Mouse (Mus musculus) lung, embryonic 15.5 days (tissue): ENCODE results near the gene Cdiptos. TPM values are rescaled to one million over a fixed set of nuclear protein-coding genes. Genes with fewer than 3 reads are reported as not detected.
A peak's percentile ranks its signal among the peaks of the same experiment; 100 is the strongest.

ENCODE experiments used
- ATAC-seq: fragments of 200-750 bp; cut with Nextera tagmentation; 2 replicates; pipeline ENCODE4 v1.8.0; 2017; ENCODE audit warnings: moderate number of reproducible peaks, borderline replicate concordance; ENCODE audit not compliant: low FRiP score, low TSS enrichment; ENCODE audit errors: extremely low read depth
- H3K27ac ChIP-seq: fragments of 300-500 bp; sonication (generic); 2 replicates; pipeline ENCODE4 v1.5.1; 2015; ENCODE audit warnings: moderate library complexity, mild to moderate bottlenecking, inconsistent platforms
- H3K27me3 ChIP-seq: fragments of 300-500 bp; sonication (generic); 2 replicates; pipeline ENCODE4 v1.6.1; 2015; ENCODE audit warnings: inconsistent platforms
- H3K36me3 ChIP-seq: fragments of 300-500 bp; sonication (generic); 2 replicates; pipeline ENCODE4 v1.6.1; 2015; ENCODE audit warnings: inconsistent platforms
- H3K4me1 ChIP-seq: fragments of 300-500 bp; sonication (generic); 2 replicates; pipeline ENCODE4 v1.6.1; 2015; ENCODE audit warnings: inconsistent platforms
- H3K4me2 ChIP-seq: fragments of 300-500 bp; sonication (generic); 2 replicates; pipeline ENCODE4 v1.6.1; 2015; ENCODE audit warnings: inconsistent platforms, mild to moderate bottlenecking, moderate library complexity
- H3K4me3 ChIP-seq: fragments of 300-500 bp; sonication (generic); 2 replicates; pipeline ENCODE4 v1.5.1; 2015; ENCODE audit warnings: mild to moderate bottlenecking, inconsistent platforms
- H3K9ac ChIP-seq: fragments of 300-500 bp; sonication (generic); 2 replicates; pipeline ENCODE4 v1.6.1; 2015; ENCODE audit warnings: inconsistent platforms
- H3K9me3 ChIP-seq: fragments of 300-500 bp; sonication (generic); 2 replicates; pipeline ENCODE4 v1.6.1; 2016; ENCODE audit warnings: inconsistent platforms
- WGBS: fragments of 180-500 bp; shearing (Covaris S2); methylation state at CpG from one replicate; pipeline ENCODE4 v1.1.7; 2015; 5-methylcytosine and 5-hydroxymethylcytosine counted together
- polyA plus RNA-seq: library from polyadenylated mRNA; unstranded; fragments of >200 nt; fragmentation: Nextera tagmentation; extraction: Ambion mirVana; gene quantifications from 2 replicates; pipeline ENCODE4 v1.2.1, GENCODE M21; 2015

Gene Cdiptos
- polyA plus RNA-seq, 1 experiment from 2014 or later = 2.1 TPM

GRCm38 (mm10) chr7:127012374-127012773 lies 36.5 kb upstream of the Cdiptos start:
- Histone ChIP-seq H3K27ac (no peak overlapping the region), H3K36me3 (peaks cover 18% of the 10 kb centered on the region), H3K27me3 (no peaks in the 10 kb centered on the region), H3K4me1 (peaks cover 38% of the 10 kb centered on the region), H3K4me2 (no peak overlapping the region), H3K4me3 (no peak overlapping the region), H3K9me3 (no peaks in the 10 kb centered on the region), H3K9ac (no peak overlapping the region)
- 80% methylated on average over 6 of the region's 6 CpGs for WGBS
- ATAC-seq = no peak

GRCm38 (mm10) chr7:127011717-127012116 lies 35.8 kb upstream of the Cdiptos start:
- no peaks in the 10 kb centered on the region for H3K9me3 ChIP-seq
- no peak overlapping the region for H3K4me3 ChIP-seq
- ATAC-seq = no peak
- no peaks in the 10 kb centered on the region for H3K27me3 ChIP-seq
- no peak overlapping the region for H3K9ac ChIP-seq
- H3K4me1 ChIP-seq = peaks cover 38% of the 10 kb centered on the region
- 60% methylated on average over 2 of the region's 2 CpGs for WGBS
- no peak overlapping the region for H3K4me2 ChIP-seq
- no peak overlapping the region for H3K27ac ChIP-seq
- peaks cover 18% of the 10 kb centered on the region for H3K36me3 ChIP-seq

- H3K9ac ChIP-seq = no peak overlapping the region
- no peak for ATAC-seq
- 93% methylated on average over 2 of the region's 2 CpGs for WGBS
These were observed 35.2 kb upstream of the Cdiptos start for GRCm38 (mm10) chr7:127011051-127011450.

GRCm38 (mm10) chr7:127009307-127010085 lies 33.6 kb upstream of the Cdiptos start:
- H3K4me2 ChIP-seq = no peak overlapping the region
- H3K9me3 ChIP-seq = no peaks in the 10 kb centered on the region
- H3K4me3 ChIP-seq = no peak overlapping the region
- no peaks in the 10 kb centered on the region for H3K27me3 ChIP-seq
- no peak for ATAC-seq
- H3K9ac ChIP-seq = no peak overlapping the region
- 79% methylated on average over 17 of the region's 17 CpGs for WGBS
- H3K36me3 ChIP-seq = peaks cover 10% of the 10 kb centered on the region
- H3K27ac ChIP-seq = peak overlapping the region; percentile 48; the same call in 1 of the 2 replicates
- peaks cover 22% of the 10 kb centered on the region for H3K4me1 ChIP-seq

More at GRCm38 (mm10) chr7:127011051-127011450, 35.2 kb upstream of the Cdiptos start:
- H3K27ac ChIP-seq = no peak overlapping the region
- H3K4me2 ChIP-seq = no peak overlapping the region
- H3K4me3 ChIP-seq = no peak overlapping the region
- peaks cover 37% of the 10 kb centered on the region for H3K4me1 ChIP-seq
- H3K9me3 ChIP-seq = no peaks in the 10 kb centered on the region
- no peaks in the 10 kb centered on the region for H3K27me3 ChIP-seq
- H3K36me3 ChIP-seq = peaks cover 18% of the 10 kb centered on the region

- Histone ChIP-seq H3K4me1 (peaks cover 12% of the 10 kb centered on the region), H3K27me3 (no peaks in the 10 kb centered on the region), H3K4me2 (peak overlapping the region; percentile 5; the same call in 1 of the 2 replicates), H3K9ac (no peak overlapping the region), H3K27ac (peak overlapping the region; percentile 48), H3K9me3 (no peaks in the 10 kb centered on the region), H3K36me3 (peaks cover 8% of the 10 kb centered on the region), H3K4me3 (no peak overlapping the region)
- ATAC-seq = peak; percentile 79
- 43% methylated on average over 9 of the region's 9 CpGs for WGBS
These were observed 32.5 kb upstream of the Cdiptos start for GRCm38 (mm10) chr7:127008239-127009019.

GRCm38 (mm10) chr7:127007313-127008024 lies 31.6 kb upstream of the Cdiptos start:
- no peaks in the 10 kb centered on the region for H3K9me3 ChIP-seq
- H3K27me3 ChIP-seq = no peaks in the 10 kb centered on the region
- no peaks in the 10 kb centered on the region for H3K36me3 ChIP-seq
- no peak for ATAC-seq
- no peak overlapping the region for H3K27ac ChIP-seq
- H3K4me2 ChIP-seq = no peak overlapping the region
- no peak overlapping the region for H3K4me3 ChIP-seq
- 75% methylated on average over 6 of the region's 6 CpGs for WGBS
- no peak overlapping the region for H3K9ac ChIP-seq
- H3K4me1 ChIP-seq = peaks cover 7% of the 10 kb centered on the region

GRCm38 (mm10) chr7:127004122-127004875 lies 28.4 kb upstream of the Cdiptos start:
- WGBS = 83% methylated on average over 4 of the region's 4 CpGs
- H3K27me3 ChIP-seq = no peaks in the 10 kb centered on the region
- no peak overlapping the region for H3K9ac ChIP-seq

GRCm38 (mm10) chr7:127003620-127004019 lies 27.7 kb upstream of the Cdiptos start:
- Histone ChIP-seq H3K27me3 (no peaks in the 10 kb centered on the region), H3K9me3 (no peaks in the 10 kb centered on the region), H3K9ac (no peak overlapping the region), H3K27ac (no peak overlapping the region), H3K4me1 (no peaks in the 10 kb centered on the region; the same call in 1 of the 2 replicates), H3K4me2 (no peak overlapping the region), H3K4me3 (no peak overlapping the region), H3K36me3 (no peaks in the 10 kb centered on the region)
- WGBS = 82% methylated on average over 5 of the region's 5 CpGs
- no peak for ATAC-seq

More at GRCm38 (mm10) chr7:127004122-127004875, 28.4 kb upstream of the Cdiptos start:
- no peak for ATAC-seq
- Histone ChIP-seq H3K36me3 (no peaks in the 10 kb centered on the region), H3K9me3 (no peaks in the 10 kb centered on the region), H3K27ac (no peak overlapping the region), H3K4me3 (no peak overlapping the region), H3K4me2 (no peak overlapping the region), H3K4me1 (peaks cover 3% of the 10 kb centered on the region)

- no peaks in the 10 kb centered on the region for H3K4me1 ChIP-seq
- no peak overlapping the region for H3K27ac ChIP-seq
- WGBS = 59% methylated on average over 10 of the region's 10 CpGs
- H3K9me3 ChIP-seq = no peaks in the 10 kb centered on the region
- H3K9ac ChIP-seq = no peak overlapping the region
- no peak for ATAC-seq
- no peaks in the 10 kb centered on the region; the same call in 1 of the 2 replicates for H3K36me3 ChIP-seq
- no peak overlapping the region for H3K4me2 ChIP-seq
- no peak overlapping the region for H3K4me3 ChIP-seq
- H3K27me3 ChIP-seq = no peaks in the 10 kb centered on the region
These were observed 23.7 kb upstream of the Cdiptos start for GRCm38 (mm10) chr7:126999568-126999967.

GRCm38 (mm10) chr7:126996449-126996848 lies 20.6 kb upstream of the Cdiptos start:
- H3K4me2 ChIP-seq = no peak overlapping the region
- H3K4me3 ChIP-seq = no peak overlapping the region
- no peak for ATAC-seq
- no peaks in the 10 kb centered on the region for H3K27me3 ChIP-seq
- 83% methylated on average over 4 of the region's 4 CpGs for WGBS
- no peaks in the 10 kb centered on the region for H3K4me1 ChIP-seq
- H3K27ac ChIP-seq = no peak overlapping the region
- H3K9ac ChIP-seq = no peak overlapping the region
- H3K36me3 ChIP-seq = no peaks in the 10 kb centered on the region; the same call in 1 of the 2 replicates
- H3K9me3 ChIP-seq = no peaks in the 10 kb centered on the region

- H3K4me3 ChIP-seq = no peak overlapping the region
- no peak overlapping the region for H3K9ac ChIP-seq
- 56% methylated on average over 8 of the region's 8 CpGs for WGBS
- H3K4me2 ChIP-seq = no peak overlapping the region
- H3K27me3 ChIP-seq = no peaks in the 10 kb centered on the region
- H3K36me3 ChIP-seq = no peaks in the 10 kb centered on the region
- ATAC-seq = no peak
- no peak overlapping the region for H3K27ac ChIP-seq
- H3K9me3 ChIP-seq = no peaks in the 10 kb centered on the region
- H3K4me1 ChIP-seq = no peaks in the 10 kb centered on the region
These were observed 12.9 kb upstream of the Cdiptos start for GRCm38 (mm10) chr7:126988816-126989215.
